Mouse (Mus musculus) cerebellum, postnatal 10 days (tissue): ENCODE measurements around the gene Gm48551.

ENCODE experiments used
- DNase-seq, 2 experiments: peaks; one replicate each; pipeline ENCODE4 v3.0.0; 2021; ENCODE audit warnings: mixed read lengths in 2 of 2

Gene Gm48551

DNA sequence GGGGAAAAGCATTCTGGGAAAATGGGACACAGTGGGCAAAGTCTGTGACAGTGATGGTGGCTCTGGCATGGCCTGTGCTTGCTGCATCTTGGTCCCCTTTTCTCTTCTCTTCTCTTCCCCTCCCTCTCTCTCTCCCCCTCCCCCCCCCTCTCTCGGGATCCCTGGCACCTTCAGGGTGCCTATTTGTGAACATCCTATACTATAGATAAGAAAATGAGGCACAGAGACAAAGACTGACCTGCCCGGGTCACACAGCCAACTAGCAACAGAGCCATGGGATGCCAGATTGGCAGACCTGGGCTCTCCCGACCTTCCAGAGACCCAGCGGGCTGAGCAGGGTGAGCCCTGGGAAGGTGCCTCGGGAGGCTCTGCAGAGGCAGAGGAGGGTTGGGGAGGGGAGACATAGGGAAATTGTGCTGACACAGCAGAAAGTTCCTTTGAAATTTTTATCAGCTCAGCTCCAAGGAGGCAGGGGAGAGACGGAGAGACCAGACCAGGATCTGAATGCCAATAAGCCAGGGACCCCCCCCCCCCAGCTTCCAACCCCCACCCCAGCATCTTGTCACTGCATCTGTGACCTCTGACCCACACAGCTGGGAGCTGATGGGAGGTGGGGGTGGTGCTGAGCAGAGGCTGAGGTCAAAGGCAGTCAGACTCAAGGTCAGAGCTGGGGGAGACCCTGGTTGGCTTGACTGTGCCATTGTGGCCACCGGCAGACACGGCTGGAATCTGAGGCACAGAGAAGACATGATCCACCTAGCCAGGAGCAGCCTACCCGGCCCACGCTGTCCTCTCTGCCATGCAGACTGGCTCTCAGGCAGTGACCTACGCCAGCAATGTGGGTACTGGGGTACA lies 34.2 kb downstream of the Gm48551 start:
- peak in 1 of 2 experiments; percentile 34 for DNase-seq

DNA sequence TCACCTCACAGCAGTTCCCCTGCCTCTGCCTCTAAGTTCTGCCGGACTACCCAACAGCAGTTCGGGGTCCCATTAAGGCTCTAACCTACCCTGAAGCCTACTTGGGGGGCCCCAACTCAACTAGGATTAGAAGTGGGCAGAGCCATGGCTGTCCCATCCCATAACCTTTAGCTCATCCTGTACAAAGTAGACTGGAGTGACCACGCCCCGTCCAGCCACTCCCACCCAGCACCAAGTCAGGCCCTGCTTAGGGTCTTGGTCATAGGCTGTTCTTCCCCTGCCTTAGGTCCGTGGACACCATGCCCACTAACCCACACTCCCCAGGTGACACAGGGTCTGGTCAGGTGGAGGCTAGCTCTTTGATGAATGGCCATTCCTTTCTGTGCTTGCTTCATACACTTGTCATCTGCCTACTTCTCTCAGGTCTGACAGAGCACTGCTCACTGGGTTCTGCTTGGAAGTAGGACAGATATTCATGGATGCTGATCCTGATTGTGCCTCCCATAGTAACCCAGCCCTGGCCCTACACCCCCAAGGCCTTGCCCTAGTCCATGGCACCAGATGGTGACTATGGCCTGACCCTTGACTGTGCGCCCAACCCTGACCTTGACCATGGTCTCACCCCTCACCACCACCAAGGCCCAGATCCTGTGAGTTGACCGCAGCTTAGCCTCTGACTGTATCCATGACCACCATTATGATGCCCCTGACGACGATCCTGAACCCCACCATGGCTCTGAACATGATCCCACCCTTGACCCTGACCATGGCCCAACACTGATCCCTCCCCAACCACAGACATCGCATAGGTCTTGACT lies 35.1 kb downstream of the Gm48551 start:
- peak; percentile 22 to 40 for DNase-seq

DNA sequence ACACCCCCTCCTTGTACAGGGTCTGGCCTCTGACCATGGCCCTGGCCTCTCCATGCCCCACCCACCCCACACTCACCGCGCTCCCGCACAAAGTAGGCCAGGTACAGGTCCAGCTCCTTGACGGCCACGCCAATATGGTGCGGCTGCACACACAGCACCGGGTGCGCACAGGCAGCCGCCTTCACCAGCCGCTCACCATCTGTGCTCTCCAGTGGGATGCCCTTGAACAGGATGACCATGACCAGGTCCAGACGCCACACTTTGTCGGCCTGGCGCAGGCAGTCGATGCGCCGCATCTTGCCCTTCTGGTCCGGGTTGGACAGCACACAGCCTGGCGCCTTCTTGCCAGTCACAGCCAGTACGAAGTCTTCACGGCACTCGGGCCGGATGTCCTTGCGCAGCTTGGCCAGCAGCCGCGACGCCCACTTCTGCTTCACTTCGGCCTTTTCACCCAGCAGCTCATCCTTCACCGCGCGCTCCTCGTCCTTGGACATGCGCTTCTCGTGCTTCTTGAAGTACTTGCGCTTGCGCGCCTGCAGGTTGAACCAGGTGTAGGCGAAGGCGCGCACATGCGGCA lies 36.0 kb downstream of the Gm48551 start:
- DNase-seq, result peak; percentile 85 to 89

DNA sequence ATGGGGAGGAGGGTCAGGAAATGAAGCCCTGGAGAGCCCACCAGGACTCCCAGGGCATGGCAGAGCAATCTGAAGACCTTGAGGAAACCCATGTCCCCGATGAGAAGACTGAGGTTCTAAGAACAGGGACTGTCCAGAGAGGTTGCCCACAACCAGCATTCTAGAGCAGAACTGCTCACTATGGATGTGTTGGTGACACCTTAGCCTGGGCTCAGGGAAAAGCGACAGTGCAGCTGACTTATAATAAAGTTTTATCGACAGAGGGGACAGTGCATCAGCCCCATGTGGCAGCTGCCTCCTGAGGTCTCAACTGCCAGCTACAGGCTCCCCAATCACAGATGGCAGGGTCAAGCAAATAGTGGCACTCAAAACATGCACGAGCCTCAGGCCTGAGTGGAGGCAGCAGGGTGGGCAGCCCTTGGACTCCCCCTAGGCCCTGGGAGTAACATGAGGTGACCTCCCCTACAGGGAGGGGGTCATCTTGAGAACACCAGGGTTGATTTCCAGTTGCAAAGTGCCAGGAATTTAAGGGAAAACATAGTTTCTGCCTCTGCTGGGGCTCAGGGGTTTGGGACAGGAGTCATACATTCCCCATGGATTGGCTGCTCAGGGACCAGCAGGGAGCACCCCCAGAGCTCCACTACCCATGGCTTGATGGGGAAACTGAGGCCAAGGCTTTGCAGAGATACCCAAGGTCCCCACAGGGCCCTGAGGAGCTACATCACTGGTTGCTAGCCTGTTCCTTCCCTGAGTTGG lies 37.0 kb downstream of the Gm48551 start:
- peak; percentile 25 to 27 for DNase-seq

DNA sequence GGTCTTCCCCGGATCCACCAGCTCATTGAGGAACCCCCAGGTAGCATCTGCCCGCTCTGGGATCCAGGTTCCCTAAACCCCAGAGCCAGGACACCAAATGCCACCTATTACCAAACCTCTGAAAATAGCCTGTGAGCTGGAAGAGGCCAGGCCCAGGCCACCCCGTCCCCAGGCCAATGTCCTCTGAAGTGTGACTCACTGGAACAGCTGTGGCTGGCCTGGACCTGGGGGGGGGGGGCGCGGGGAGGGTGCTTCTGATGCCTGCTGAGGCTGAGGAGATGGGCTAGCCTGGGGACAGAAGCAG lies 37.5 kb downstream of the Gm48551 start:
- DNase-seq, result peak; percentile 13 to 29

DNA sequence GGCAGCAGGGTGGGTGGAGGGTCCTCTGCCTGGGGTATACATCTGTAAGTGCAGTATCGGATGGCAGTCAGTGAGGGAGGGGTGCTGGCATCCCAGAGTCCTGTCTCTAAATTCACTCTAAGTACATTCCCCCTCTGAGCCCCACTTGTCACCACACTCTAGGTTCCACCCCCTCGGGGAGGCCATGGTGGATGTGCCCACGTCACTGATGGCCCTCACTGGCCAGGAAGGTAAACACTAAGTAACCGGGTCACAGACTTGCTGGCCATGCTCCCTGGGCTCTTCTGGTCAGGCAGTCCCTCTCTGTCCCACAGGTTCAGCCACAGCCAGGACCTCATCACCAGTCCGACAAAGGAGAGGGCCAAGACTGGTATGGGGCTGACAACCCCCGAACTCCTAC lies 37.9 kb downstream of the Gm48551 start:
- DNase-seq, result peak; percentile 15 to 26

DNA sequence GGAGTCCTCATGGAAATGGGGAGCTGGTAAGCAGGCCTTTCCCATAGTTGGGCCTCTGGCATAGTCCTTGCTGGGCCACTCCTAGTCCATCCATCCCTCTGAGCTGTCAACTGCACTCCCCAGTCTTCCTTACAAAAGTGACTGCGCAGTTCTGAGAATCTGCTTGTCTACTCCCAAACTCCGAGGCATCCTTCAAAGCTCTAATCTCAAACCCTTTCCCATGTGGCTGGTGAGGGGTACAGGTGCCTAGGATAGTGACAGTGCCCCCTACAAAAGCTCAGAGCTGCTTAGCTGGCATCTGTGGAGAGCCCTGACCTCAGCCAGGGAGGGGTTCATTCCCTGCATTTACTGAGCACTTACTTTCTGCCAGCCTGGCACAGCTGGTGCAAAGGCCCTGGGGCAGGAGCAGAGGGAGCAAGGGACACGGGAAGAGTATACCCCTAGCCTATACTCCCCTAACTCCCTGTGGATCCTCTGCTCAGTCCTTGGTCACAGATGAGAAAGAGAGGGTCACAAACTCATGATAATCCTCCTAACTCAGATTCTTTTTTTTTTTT lies 38.5 kb downstream of the Gm48551 start:
- DNase-seq, result peak; percentile 27 to 31

DNA sequence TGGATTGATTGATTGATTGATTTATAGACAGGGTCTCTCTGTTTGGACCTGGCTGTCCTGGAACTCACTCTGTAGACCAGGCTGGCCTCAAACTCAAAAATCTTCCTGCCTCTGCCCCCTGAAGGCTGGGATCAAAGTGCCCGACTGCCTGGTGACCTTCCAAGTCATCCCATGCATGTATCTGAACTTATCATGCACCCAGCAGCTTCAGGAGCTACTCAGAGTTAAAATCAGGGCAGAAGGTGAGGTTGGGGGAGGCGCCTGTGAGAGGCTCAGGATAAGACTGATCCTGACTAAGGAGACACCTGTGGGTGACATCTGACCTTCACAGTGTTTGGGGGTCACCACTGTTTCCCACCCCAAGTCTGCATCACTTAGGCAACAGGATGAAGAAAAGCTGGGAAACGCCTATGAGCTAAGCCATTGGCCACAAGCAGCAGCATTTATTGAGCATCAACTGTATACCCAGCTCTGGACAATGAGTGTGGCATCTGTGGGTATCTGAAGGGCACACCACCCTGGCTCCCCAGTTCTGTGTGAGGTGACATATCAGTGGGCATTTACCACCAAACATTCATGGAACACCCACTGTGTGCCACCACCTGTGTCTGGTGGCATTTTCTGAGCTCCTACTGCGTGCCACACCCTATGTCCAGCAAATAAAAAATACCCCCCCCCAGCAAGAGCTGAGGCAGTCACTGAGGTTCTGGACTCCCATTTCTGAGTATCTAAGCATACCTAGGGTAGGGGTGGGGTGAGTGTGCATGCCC lies 39.4 kb downstream of the Gm48551 start:
- peak in 1 of 2 experiments; percentile 12 for DNase-seq

DNA sequence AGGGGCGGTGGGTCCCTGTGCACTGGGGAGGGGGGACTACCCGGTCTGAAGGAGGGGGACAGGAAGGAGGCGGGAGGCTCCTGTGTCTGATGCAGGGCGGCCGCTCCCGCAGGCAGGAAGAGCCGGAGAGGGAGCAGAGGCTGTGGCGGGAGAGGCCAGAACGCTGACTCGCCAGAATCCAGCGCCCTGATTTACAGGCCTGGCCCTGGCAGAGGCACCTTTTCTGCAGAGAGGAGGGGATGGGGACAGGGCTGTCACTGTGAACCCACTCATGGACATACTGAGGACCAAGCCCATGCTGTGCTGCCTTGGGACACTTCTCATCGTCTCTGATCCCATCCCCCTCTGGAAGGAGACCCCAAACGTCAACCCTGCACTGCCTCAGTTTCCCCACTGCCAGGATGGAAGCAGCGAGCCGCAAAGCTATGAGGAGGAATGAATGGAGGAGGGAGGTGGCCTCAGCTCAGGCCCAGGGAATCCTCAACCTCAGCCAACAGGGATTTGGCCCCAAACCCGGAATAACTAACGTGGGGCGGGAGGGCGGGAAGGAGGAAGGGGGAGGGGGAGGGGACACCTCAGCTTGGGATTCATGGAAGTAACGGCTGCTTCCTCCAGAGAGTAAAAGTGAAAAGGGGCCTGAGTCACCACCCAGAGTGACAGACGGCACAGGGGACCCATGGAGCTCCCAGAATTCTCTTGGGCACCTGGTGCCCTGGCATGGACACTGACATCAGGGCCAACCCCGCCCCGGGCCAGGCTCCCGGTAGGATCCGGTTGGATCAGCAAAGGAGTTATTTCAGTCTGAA lies 40.2 kb downstream of the Gm48551 start:
- peak; percentile 83 to 85 for DNase-seq

DNA sequence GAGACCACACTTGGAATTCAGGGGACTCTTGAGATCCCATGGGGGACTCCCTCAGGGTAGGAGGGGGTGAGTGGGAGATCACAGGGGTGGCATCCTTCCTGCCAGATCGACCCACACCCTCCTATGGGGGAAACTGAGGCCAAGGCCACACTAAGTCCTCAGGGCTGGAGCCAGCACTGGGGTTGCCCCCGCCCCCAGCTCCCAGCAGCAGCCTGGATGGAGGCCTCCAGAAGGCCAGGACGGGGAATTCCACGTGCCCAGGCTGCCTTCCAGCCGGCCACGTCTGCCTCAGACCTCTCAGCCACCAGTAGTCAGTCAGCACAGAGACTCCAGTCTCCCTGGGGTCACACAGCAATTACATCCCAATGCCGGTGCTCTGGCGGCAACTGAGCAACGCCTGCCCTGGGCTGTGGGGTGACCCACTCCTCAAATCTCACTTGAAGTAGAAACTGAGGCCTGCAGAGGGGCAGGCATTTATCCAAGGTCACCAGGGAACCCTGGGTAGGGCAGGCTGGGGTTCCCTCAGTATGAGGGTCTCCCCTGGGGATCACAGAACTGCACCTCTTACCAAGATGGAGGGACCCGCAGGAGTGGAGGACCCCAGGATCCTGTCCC lies 41.1 kb downstream of the Gm48551 start:
- DNase-seq, result peak; percentile 72 to 76

DNA sequence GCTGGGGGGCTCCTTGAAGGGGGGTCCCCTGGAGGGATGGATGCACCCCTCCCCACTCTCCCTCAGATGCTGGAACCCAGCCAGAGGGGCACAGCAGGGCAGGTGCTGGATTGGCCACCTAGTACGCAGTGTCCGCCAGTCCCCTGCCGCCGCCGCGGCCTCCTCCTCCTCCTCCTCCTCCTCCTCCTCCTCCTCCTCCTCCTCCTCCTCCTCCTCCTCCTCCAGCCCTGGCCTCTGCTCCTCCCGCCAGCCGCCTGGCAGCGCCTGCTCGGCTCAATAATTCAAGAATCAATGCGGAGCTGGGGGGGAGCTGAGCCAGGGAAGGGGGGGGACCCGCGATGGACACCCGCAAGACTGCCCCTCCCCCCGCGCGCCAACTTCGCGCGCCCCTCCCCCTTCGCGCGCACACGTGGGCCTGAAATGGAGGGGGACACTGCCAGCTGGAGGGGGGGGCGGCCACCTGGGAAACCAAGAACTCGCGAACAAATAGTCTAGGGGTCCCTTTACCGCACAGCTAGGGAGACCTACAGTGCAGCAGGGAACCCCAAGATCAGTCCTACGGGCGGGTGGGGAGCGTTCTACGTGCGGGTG lies 41.9 kb downstream of the Gm48551 start:
- peak; percentile 82 to 84 for DNase-seq

DNA sequence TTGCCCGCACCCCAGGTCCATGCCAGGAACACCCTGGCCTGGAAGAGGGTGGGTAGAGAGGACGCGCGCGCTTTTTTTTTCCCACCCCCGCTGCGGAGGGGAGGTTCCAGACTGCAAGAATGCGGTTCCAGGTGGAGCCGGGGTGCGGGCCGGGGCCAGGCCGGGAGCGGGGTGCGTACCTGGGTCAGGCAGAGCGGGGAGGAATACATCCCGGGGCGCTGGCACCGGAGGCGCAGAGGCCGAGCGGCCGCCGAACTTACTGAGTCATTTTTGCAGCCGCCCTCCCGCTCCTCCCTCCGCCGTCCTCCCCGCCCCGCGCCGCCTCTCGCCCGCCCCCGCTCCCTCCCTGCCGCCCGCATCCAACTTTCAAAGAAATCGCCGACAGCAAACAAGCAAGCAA lies 42.6 kb downstream of the Gm48551 start:
- peak; percentile 76 to 81 for DNase-seq

DNA sequence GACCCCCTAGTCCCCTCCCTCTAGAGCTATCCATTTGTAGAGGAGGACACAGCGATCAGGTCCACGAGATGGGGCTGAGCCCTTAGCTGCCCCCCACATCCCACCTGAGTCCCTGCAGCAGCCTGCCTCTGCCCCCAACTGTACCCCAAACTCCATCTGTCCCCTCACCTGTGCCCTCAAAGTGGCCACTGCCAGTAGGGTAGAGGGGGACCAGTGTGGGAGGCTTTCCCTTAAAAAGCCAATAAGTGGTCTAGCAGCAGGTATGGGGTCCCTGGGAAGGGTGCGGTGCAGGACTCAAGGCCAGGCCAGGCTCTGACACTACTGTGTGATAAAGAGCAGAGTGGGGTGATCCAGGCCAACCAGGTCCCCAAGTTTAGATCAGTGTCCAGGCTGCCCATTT lies 43.1 kb downstream of the Gm48551 start:
- no peak for DNase-seq

DNA sequence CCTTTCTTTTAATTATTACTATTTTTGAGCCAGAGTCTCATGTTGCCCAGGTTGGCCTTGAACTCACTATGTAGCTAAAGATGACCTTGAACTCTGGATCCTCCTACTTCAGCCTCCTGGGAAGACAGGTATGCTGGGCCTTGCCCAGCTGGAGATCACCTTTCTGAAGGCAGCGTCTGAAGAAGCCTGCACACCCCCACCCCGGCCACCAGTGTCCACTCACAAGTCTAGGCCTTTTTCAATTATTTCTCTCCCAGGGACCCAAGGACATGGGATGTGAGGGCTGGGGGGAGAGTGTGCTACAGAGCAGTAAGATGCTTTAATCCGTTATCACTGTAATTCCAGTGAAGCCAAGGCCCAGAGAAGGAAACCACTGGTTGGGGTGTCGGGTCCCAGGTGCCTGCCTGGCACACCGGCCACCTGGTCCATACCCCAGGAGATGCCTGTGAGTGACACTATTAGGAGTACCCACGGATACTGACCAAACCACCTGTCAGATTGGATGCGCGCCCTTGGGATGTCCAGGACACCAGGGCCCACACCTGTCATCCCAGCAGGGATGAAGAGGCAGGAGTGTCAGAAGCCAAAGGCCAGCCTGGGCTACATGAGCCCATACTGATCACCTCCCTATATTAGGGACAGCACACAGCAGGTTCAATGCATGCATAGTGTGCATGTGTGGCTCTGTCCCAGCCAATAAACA lies 43.7 kb downstream of the Gm48551 start:
- DNase-seq, result peak; percentile 62 to 70

DNA sequence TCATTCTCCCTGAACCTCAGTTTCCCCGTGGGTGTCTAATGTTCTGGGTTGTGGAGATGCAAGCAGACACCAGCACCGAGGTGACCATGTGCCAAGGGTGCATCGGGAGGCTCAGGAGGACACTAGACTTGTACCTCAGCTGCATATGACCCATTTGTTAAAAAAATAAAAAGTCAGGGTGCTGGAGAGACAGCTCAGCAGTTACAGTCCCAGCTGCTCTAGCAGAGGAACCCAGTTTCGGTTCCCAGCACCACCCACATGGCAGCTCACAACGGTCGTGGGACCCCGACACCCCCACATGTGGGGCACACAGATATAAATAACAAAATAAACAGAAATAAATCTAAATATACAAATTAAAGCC lies 44.2 kb downstream of the Gm48551 start:
- DNase-seq, result peak in 1 of 2 experiments; percentile 15

DNA sequence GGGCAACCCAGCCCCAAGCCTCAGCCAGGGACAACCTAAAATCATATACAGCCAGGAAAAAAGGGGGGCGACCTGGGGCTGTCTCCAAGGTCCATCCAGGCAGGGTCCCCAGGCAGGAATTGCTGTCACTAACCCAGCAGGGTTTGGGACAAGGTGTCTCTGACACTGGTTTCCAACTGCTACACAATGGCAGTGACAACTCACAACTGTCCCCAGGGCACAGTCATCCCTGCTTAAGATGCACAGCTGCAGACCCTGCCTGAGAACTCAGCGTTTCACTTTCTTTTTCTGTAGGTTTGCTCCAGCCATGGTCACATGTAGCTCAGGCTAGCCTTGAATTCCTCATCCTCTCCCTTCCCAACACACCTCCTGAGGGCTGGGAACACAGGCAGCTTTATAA lies 44.8 kb downstream of the Gm48551 start:
- peak in 1 of 2 experiments; percentile 20 for DNase-seq

DNA sequence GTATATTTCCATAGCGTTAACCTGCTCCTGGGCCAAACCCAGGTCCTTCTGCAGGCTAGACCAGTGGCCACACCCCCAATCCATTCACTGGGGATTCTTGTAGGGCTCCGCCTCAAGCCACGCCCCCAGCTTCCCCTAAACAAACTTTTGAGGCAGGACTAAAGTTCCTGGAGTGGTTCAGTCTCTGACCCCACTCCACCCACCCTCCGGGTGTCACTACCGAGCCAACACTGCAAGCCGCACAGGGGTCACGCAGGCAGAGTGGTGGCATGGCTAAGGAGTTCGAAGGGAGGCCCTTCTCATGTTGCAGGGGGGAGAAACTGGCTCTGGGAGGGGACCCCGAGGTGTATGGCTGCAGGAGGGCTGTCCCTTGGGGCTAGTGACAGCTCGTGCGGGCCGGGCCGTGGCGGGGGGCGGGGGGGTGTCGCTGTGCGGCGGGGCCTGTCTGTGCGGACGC lies 45.4 kb downstream of the Gm48551 start:
- DNase-seq, result peak; percentile 74 to 81

DNA sequence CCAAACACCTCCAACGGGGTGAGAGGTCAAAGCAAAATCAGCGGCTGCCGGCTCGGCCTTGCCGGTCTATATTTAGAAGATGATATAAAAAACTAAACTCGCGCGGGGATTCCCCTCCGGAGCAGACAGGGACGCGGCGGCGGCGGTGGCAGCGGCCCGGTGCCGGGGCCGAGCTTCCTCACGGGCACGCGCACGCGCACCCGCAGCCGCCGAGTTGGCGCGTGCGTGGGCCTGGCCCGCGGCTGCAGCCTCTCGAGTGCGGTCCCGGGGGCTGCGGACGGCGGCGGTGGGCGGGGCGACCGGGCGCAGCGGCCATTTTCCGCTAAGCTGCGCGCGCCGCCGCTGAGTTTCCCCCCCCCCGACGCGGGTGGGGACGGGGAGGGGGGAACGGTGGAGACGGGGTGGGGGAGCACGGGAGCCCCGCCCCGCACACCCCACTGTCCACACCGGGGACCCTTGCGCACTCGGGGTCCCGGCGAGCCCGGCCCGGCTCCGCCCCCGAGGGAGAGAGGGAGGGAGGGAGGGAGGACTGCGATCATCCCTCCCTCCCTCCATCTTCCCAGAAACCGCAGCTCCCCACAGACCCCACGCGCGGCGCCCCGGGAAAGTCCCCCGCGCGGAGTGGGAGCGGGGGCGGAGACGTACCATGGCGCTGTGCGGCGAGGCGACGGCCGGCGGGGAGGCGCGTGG lies 46.0 kb downstream of the Gm48551 start:
- peak; percentile 92 to 94 for DNase-seq
